Mouse (Mus musculus) forebrain, embryonic 14.5 days (tissue): ENCODE data around the gene Dcun1d4. TPM values are rescaled to one million over a fixed set of nuclear protein-coding genes. Genes with fewer than 3 reads are reported as not detected.
A peak's percentile ranks its signal among the peaks of the same experiment; 100 is the strongest.
"Not testable (repeated sequence)": the region's sequence is repeated elsewhere in the genome, so short reads cannot be mapped to it uniquely, and the experiment has no call there.

ENCODE experiments used
- ATAC-seq: fragments of 200-750 bp; cut with Nextera tagmentation; 2 replicates; pipeline ENCODE4 v1.8.0; 2017; ENCODE audit warnings: mild to moderate bottlenecking, moderate library complexity
- DNase-seq: peaks from one replicate; pipeline ENCODE4 v3.0.0-alpha.2; 2015; ENCODE audit warnings: low spot score
- H3K27ac ChIP-seq: fragments of 300-500 bp; sonication (generic); 2 replicates; pipeline ENCODE4 v1.5.1; 2014; ENCODE audit warnings: low read depth, mild to moderate bottlenecking, control low read depth, low read length, moderate library complexity
- H3K27me3 ChIP-seq: fragments of 300-500 bp; sonication (generic); replicated peaks from 2 replicates; pipeline ENCODE4 v1.6.1; 2014; ENCODE audit warnings: low read length, control low read depth, mixed read lengths; ENCODE audit not compliant: control insufficient read depth, insufficient read depth
- H3K36me3 ChIP-seq: fragments of 300-500 bp; sonication (generic); 2 replicates; pipeline ENCODE4 v1.6.1; 2014; ENCODE audit warnings: low read length, control low read depth; ENCODE audit not compliant: control insufficient read depth, insufficient read depth
- H3K4me1 ChIP-seq: fragments of 300-500 bp; sonication (generic); 2 replicates; pipeline ENCODE4 v1.6.1; 2014; ENCODE audit warnings: antibody characterized with exemption, low read length, control low read depth; ENCODE audit not compliant: control insufficient read depth, insufficient read depth
- H3K4me2 ChIP-seq: fragments of 300-500 bp; sonication (generic); 2 replicates; pipeline ENCODE4 v1.6.1; 2014; ENCODE audit warnings: mild to moderate bottlenecking, control low read depth, low read length
- H3K4me3 ChIP-seq: fragments of 300-500 bp; sonication (generic); 2 replicates; pipeline ENCODE4 v1.5.1; 2014; ENCODE audit warnings: low read depth, low read length, control low read depth
- H3K9ac ChIP-seq: fragments of 300-500 bp; sonication (generic); 2 replicates; pipeline ENCODE4 v1.6.1; 2014; ENCODE audit warnings: mild to moderate bottlenecking, low read length, control low read depth, moderate library complexity
- H3K9me3 ChIP-seq: fragments of 300-500 bp; sonication (generic); replicated peaks from 2 replicates; pipeline ENCODE4 v1.6.1; 2016; ENCODE audit warnings: low read length, control low read depth, mixed read lengths; ENCODE audit not compliant: control insufficient read depth
- WGBS: fragments of 180-500 bp; shearing (Covaris S2); extraction: QIAGEN DNeasy Blood & Tissue Kit; methylation state at CpG from one replicate; pipeline ENCODE4 v1.1.7; 2014; 5-methylcytosine and 5-hydroxymethylcytosine counted together
- polyA plus RNA-seq: library from polyadenylated mRNA; unstranded; fragments of >200 nt; fragmentation: Nextera tagmentation; extraction: Ambion mirVana; gene quantifications from 2 replicates; pipeline ENCODE4 v1.2.1, GENCODE M21; 2014

Gene Dcun1d4
- polyA plus RNA-seq, 1 experiment from 2014 or later: 55.4 TPM

DNA sequence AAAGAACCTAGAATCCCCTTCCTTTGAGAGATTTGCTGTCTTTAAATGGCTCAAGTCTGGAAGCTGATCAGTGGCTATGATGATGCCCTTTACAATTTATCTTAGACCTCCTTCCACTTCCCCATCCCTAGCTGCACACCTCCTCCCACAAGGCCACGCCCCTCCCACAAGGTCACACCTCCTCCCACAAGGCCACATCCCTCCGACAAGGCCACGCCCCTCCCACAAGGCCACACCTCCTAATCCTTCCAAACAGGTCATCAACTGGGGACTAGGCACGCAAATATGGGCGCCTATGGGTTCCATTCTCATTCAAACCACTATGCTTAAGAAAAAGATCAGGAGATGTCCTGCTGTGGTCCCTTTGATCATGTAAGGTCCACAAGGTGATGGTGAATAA lies 88.4 kb downstream of the Dcun1d4 start:
- Histone ChIP-seq H3K9me3 (no peaks in the 10 kb centered on the region), H3K4me2 (no peak overlapping the region), H3K27me3 (no peaks in the 10 kb centered on the region), H3K36me3 (no peaks in the 10 kb centered on the region), H3K4me3 (no peak overlapping the region), H3K9ac (no peak overlapping the region), H3K27ac (no peak overlapping the region), H3K4me1 (no peaks in the 10 kb centered on the region)
- WGBS: 81% methylated on average over 5 of the region's 5 CpGs
- DNase-seq (no peak), ATAC-seq (no peak)

DNA sequence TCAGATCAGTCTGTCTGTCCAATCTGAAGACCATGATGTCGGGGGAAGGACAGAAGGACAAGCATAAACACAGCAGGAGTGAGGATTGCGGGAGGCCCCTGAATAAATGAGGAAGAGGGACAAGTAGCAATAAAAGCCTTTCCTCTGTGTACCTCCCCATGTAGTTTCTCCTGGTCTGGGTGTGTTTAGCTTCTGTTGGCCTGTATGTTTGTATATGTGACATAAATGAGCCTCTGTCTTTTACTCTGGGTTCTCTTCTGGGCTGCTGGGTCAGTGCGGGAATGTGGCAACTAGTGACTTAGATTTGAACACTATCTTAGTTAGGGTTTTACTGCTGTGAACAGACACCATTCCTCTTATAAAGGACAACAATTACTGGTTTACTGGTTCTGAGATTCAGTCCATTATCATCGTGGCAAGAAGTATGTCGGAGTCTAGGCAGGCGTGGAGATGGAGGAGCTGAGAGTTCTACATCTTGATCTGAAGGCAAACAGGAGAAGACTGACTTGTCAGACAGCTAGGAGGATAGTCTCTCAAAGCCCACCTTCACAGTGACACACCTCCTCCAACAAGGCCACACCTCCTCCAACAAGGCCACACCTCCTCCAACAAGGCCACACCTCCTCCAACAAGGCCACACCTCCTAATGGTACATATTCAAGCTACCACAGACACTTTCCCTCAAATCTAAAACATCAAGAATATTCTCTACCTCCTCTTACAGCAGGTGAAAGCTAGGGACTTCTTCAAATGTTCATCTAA lies 90.8 kb downstream of the Dcun1d4 start:
- H3K36me3 ChIP-seq: no peaks in the 10 kb centered on the region
- H3K9me3 ChIP-seq: no peaks in the 10 kb centered on the region
- 0 out of 2 replicates have a peak, but pooled peaks cover 2% of the 10 kb centered on the region for H3K4me1 ChIP-seq
- H3K27ac ChIP-seq: no peak overlapping the region
- ATAC-seq (no peak), DNase-seq (no peak)
- H3K4me3 ChIP-seq: no peak overlapping the region
- H3K27me3 ChIP-seq: no peaks in the 10 kb centered on the region
- no peak overlapping the region for H3K4me2 ChIP-seq
- 91% methylated on average over 6 of the region's 6 CpGs for WGBS
- H3K9ac ChIP-seq: no peak overlapping the region

DNA sequence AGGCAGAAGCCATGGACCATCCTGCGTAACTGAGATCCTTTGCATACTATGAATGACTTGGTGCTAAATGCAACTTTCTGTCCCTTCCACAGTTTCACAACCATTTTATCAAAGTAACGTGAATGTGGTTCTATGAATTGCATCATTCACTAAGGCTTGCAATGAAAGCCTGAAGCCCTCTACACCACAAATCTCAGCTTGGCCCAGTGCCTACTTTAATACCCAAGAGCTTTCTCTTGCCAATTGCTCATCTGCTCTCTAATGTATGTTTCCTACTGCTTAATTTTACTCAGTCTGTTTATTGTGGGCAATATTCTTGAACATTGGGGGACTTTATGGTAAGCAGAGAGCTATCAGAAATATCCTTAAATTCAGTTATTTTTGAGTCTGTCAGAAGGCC lies 92.0 kb downstream of the Dcun1d4 start:
- DNase-seq (peak; percentile 33), ATAC-seq (no peak)
- Histone ChIP-seq H3K9me3 (no peaks in the 10 kb centered on the region), H3K27me3 (no peaks in the 10 kb centered on the region), H3K36me3 (no peaks in the 10 kb centered on the region), H3K4me1 (0 out of 2 replicates have a peak, but pooled peaks cover 2% of the 10 kb centered on the region), H3K4me2 (no peak overlapping the region), H3K4me3 (no peak overlapping the region), H3K9ac (no peak overlapping the region), H3K27ac (no peak overlapping the region)
- 82% methylated on average over 2 of the region's 2 CpGs for WGBS

DNA sequence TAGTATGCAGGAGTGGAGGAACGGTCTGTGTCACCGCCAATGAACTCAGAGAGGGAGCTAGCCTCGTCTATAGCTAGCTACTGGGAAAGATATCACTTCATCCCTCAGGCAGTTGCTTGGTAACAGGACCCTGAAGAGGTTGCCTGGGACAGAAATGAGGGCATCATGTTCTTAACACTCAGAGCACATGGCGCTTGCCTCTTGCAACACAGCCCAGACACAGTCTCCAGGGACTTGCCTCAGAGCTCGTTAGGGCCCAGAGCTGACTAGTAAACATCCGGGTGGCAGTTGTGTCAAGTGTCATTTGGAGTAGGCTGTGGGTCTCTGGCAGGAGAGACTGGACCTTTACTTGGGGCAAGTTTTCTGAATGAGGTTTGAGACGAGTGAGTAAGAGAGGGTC lies 93.0 kb downstream of the Dcun1d4 start:
- Histone ChIP-seq H3K4me3 (no peak overlapping the region), H3K27ac (no peak overlapping the region), H3K9me3 (no peaks in the 10 kb centered on the region), H3K4me2 (no peak overlapping the region), H3K36me3 (no peaks in the 10 kb centered on the region), H3K4me1 (0 out of 2 replicates have a peak, but pooled peaks cover 2% of the 10 kb centered on the region), H3K9ac (no peak overlapping the region), H3K27me3 (no peaks in the 10 kb centered on the region)
- no peak for ATAC-seq
- no peak for DNase-seq
- WGBS: 72% methylated on average over 7 of the region's 7 CpGs

DNA sequence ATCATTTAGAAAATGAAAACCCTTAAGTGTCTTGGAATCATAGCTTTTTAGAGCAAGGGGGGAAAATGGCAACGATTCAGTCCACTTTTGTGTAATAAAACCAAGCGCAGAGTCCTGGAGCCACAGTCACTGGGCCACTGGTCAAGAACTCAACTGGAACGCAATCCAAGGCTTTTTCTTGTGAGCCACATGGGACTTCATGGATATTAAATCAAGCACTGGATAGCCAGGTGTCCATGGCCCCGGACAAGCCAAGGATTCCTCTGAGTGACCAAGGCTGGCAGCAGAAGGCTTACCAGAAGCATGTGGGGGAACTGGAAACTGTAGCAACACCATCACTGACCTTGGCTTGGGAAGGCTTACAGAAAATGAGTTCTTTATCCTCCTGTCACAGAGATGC lies 93.8 kb downstream of the Dcun1d4 start:
- H3K4me3 ChIP-seq: no peak overlapping the region
- H3K4me2 ChIP-seq: no peak overlapping the region
- 0 out of 2 replicates have a peak, but pooled peaks cover 2% of the 10 kb centered on the region for H3K4me1 ChIP-seq
- H3K9me3 ChIP-seq: no peaks in the 10 kb centered on the region
- no peak overlapping the region for H3K9ac ChIP-seq
- DNase-seq (no peak), ATAC-seq (no peak)
- no peaks in the 10 kb centered on the region for H3K36me3 ChIP-seq
- no peaks in the 10 kb centered on the region for H3K27me3 ChIP-seq
- H3K27ac ChIP-seq: no peak overlapping the region
- 88% methylated on average over 4 of the region's 4 CpGs for WGBS

DNA sequence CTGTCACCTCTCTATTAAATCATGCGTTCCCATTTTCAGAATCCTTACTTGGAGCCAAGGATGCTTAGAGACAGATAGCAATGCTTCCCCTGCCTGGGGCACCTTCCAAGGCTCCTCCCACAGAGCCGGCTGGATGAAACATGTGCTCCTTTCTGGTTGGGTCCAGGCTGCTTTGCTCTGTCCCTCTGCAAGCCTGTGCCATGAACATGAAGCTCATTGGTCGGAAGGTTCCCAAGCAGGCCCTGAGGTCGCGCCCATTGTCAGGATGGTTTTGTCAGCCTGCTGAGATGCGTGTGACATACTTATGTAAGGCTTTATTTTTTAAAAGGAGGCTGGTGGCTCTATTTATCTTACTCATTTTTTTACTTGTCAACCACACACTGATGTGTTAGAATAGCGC lies 95.9 kb downstream of the Dcun1d4 start:
- DNase-seq: no peak
- no peaks in the 10 kb centered on the region for H3K27me3 ChIP-seq
- H3K9me3 ChIP-seq: no peaks in the 10 kb centered on the region
- no peak overlapping the region for H3K27ac ChIP-seq
- H3K9ac ChIP-seq: no peak overlapping the region
- 67% methylated on average over 7 of the region's 7 CpGs for WGBS
- no peak for ATAC-seq
- H3K36me3 ChIP-seq: no peaks in the 10 kb centered on the region
- no peak overlapping the region for H3K4me2 ChIP-seq
- no peak overlapping the region for H3K4me3 ChIP-seq
- 0 out of 2 replicates have a peak, but pooled peaks cover 2% of the 10 kb centered on the region for H3K4me1 ChIP-seq

DNA sequence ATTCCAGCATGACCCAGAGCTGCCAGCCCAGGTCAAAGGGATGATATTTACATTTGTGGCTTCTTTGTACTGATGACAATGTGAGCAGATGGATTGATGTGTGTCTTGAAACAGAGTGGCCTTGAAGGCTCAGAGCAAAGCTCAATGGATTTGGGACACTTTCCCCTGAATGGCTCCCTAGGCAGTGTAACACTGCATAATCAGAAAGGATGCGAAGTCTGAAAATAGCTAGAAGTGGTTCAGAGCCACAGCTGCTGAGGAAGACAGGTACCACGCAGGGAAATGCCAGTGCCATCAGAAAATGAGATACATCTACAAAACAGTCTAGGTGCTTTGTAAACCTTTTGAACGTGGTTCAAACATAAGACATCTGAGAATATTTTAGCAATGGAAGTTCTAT lies 97.3 kb downstream of the Dcun1d4 start:
- Histone ChIP-seq H3K9me3 (no peaks in the 10 kb centered on the region), H3K27ac (no peak overlapping the region), H3K4me3 (no peak overlapping the region), H3K4me1 (0 out of 2 replicates have a peak, but pooled peaks cover 2% of the 10 kb centered on the region), H3K9ac (no peak overlapping the region), H3K36me3 (no peaks in the 10 kb centered on the region), H3K4me2 (no peak overlapping the region), H3K27me3 (no peaks in the 10 kb centered on the region)
- ATAC-seq (no peak), DNase-seq (no peak)
- WGBS: 85% methylated on average over 3 of the region's 3 CpGs

DNA sequence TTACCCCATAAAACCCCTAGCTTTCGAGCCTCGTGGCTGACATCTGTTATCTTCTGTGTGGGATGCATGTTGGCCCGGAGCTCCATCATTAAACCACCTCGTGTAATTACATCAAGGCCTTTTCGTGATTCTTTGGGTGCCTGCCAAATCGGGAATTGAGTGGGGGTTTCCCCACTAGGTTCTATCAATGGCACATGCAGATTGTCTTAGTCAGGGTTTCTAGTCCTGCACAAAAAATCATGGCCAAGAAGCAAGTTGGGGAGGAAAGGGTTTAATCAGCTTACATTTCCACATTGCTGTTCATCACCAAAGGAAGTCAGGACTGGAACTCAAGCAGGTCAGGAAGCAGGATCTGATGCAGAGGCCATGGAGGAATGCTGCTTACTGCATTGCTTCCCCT lies 103.2 kb downstream of the Dcun1d4 start:
- H3K9ac ChIP-seq, H3K27ac ChIP-seq, H3K36me3 ChIP-seq, H3K4me1 ChIP-seq, H3K9me3 ChIP-seq, H3K4me2 ChIP-seq, H3K27me3 ChIP-seq, H3K4me3 ChIP-seq, DNase-seq: not testable (repeated sequence)
- peak; percentile 21; the same call in 1 of the 2 replicates for ATAC-seq
- 33% methylated on average over 6 of the region's 6 CpGs for WGBS
